Mouse (Mus musculus) liver, postnatal 0 days (tissue): Measurements from ENCODE around the gene Ier2. TPM values are rescaled to one million over a fixed set of nuclear protein-coding genes. Genes with fewer than 3 reads are reported as not detected.
"Not testable (repeated sequence)": the region's sequence is repeated elsewhere in the genome, so short reads cannot be mapped to it uniquely, and the experiment has no call there.

Source experiments
- ATAC-seq: fragments of 200-750 bp; cut with Nextera tagmentation; 2 replicates; pipeline ENCODE4 v1.8.0; 2017; ENCODE audit warnings: mild to moderate bottlenecking, moderate library complexity
- DNase-seq: peaks from one replicate; pipeline ENCODE4 v3.0.0-alpha.2; 2016
- H3K27ac ChIP-seq: fragments of 300-500 bp; sonication (generic); 2 replicates; pipeline ENCODE4 v1.5.1; 2014; ENCODE audit warnings: antibody characterized with exemption, moderate library complexity, mild to moderate bottlenecking, low read depth
- H3K27me3 ChIP-seq: fragments of 300-500 bp; sonication (generic); 2 replicates; pipeline ENCODE4 v1.6.1; 2014; ENCODE audit warnings: low read length, control low read depth, mixed read lengths; ENCODE audit not compliant: insufficient read depth
- H3K36me3 ChIP-seq: fragments of 300-500 bp; sonication (generic); replicated peaks from 2 replicates; pipeline ENCODE4 v1.6.1; 2014; ENCODE audit warnings: mild to moderate bottlenecking, control low read depth, low read length, moderate library complexity, mixed read lengths; ENCODE audit not compliant: insufficient read depth
- H3K4me1 ChIP-seq: fragments of 300-500 bp; sonication (generic); 2 replicates; pipeline ENCODE4 v1.6.1; 2014; ENCODE audit warnings: antibody characterized with exemption, mild to moderate bottlenecking, control low read depth; ENCODE audit not compliant: insufficient read depth
- H3K4me2 ChIP-seq: fragments of 300-500 bp; sonication (generic); 2 replicates; pipeline ENCODE4 v1.6.1; 2014; ENCODE audit warnings: low read depth, mild to moderate bottlenecking, low read length, moderate library complexity, mixed read lengths
- H3K4me3 ChIP-seq: fragments of 300-500 bp; sonication (generic); 2 replicates; pipeline ENCODE4 v1.5.1; 2014; ENCODE audit warnings: low read depth, low read length
- H3K9ac ChIP-seq: fragments of 300-500 bp; sonication (generic); replicated peaks from 2 replicates; pipeline ENCODE4 v1.6.1; 2014; ENCODE audit warnings: mild to moderate bottlenecking, moderate library complexity
- H3K9me3 ChIP-seq: fragments of 300-500 bp; sonication (generic); 2 replicates; pipeline ENCODE4 v1.6.1; 2016; ENCODE audit warnings: mild to moderate bottlenecking, control low read depth, low read length, mixed read lengths
- CTCF ChIP-seq: sonication (generic); IDR thresholded peaks from 2 replicates; pipeline ENCODE4 v1.5.1; 2016; ENCODE audit warnings: antibody characterized with exemption, low read depth
- EP300 ChIP-seq: IDR thresholded peaks from 2 replicates; pipeline ENCODE4 v1.6.1; 2016; ENCODE audit warnings: antibody characterized with exemption, low read depth, mild to moderate bottlenecking
- WGBS: fragments of 180-500 bp; shearing (Covaris S2); extraction: QIAGEN DNeasy Blood & Tissue Kit; methylation state at CpG from one replicate; pipeline ENCODE4 v1.1.7; 2014; ENCODE audit not compliant: insufficient replicate concordance; 5-methylcytosine and 5-hydroxymethylcytosine counted together
- polyA plus RNA-seq: library from polyadenylated mRNA; unstranded; fragments of >200 nt; fragmentation: Nextera tagmentation; extraction: Ambion mirVana; gene quantifications from 2 replicates; pipeline ENCODE4 v1.2.1, GENCODE M21; 2015

Ier2 gene
- polyA plus RNA-seq, 1 experiment from 2014 or later, result 32.3 TPM

GRCm38 (mm10) chr8:84682257-84682656, 19.6 kb upstream of the Ier2 start:
- Histone ChIP-seq H3K4me1 (peaks cover 17% of the 10 kb centered on the region), H3K9ac (no peak overlapping the region), H3K27me3 (no peaks in the 10 kb centered on the region), H3K9me3 (no peaks in the 10 kb centered on the region), H3K4me2 (no peak overlapping the region), H3K36me3 (0 out of 2 replicates have a peak, but pooled peaks cover 12% of the 10 kb centered on the region), H3K4me3 (no peak overlapping the region), H3K27ac (no peak overlapping the region)
- WGBS, result 64% methylated on average over 2 of the region's 2 CpGs
- no peak for TF ChIP-seq CTCF
- TF ChIP-seq EP300, result no peak
- ATAC-seq, result no peak
- DNase-seq, result no peak

GRCm38 (mm10) chr8:84681476-84681875, 18.8 kb upstream of the Ier2 start:
- ATAC-seq (no peak), DNase-seq (no peak)
- H3K4me3 ChIP-seq, result no peak overlapping the region
- TF ChIP-seq EP300, result no peak
- TF ChIP-seq CTCF, result no peak
- 0 out of 2 replicates have a peak, but pooled peaks cover 12% of the 10 kb centered on the region for H3K36me3 ChIP-seq
- WGBS, result 80% methylated on average over 2 of the region's 2 CpGs
- peaks cover 12% of the 10 kb centered on the region for H3K4me1 ChIP-seq
- no peak overlapping the region for H3K4me2 ChIP-seq
- no peak overlapping the region for H3K9ac ChIP-seq
- H3K27me3 ChIP-seq, result no peaks in the 10 kb centered on the region
- no peak overlapping the region for H3K27ac ChIP-seq
- no peaks in the 10 kb centered on the region for H3K9me3 ChIP-seq

GRCm38 (mm10) chr8:84677305-84677704, 14.7 kb upstream of the Ier2 start:
- WGBS, result 84% methylated on average over 5 of the region's 5 CpGs
- H3K36me3 ChIP-seq, result peaks cover 35% of the 10 kb centered on the region
- no peaks in the 10 kb centered on the region for H3K4me1 ChIP-seq
- H3K9ac ChIP-seq, result no peak overlapping the region
- H3K9me3 ChIP-seq, result no peaks in the 10 kb centered on the region
- no peak for ATAC-seq
- no peak overlapping the region for H3K4me2 ChIP-seq
- H3K4me3 ChIP-seq, result no peak overlapping the region
- no peak overlapping the region for H3K27ac ChIP-seq
- H3K27me3 ChIP-seq, result no peaks in the 10 kb centered on the region
- DNase-seq, result no peak
- no peak for TF ChIP-seq CTCF
- no peak for TF ChIP-seq EP300

- not testable (repeated sequence) for H3K9me3 ChIP-seq, H3K9ac ChIP-seq, H3K4me2 ChIP-seq, H3K27me3 ChIP-seq, H3K4me3 ChIP-seq, DNase-seq
- ATAC-seq, result peak; percentile 81
- Histone ChIP-seq H3K27ac (peak overlapping the region; percentile 57), H3K4me1 (peaks cover 13% of the 10 kb centered on the region), H3K36me3 (peaks cover 18% of the 10 kb centered on the region)
- WGBS, result 71% methylated on average over 5 of the region's 5 CpGs
Measured at GRCm38 (mm10) chr8:84670295-84671006, 7.8 kb upstream of the Ier2 start.

GRCm38 (mm10) chr8:84668731-84669485, 6.3 kb upstream of the Ier2 start:
- Histone ChIP-seq H3K27ac (no peak overlapping the region), H3K27me3 (no peaks in the 10 kb centered on the region), H3K9me3 (no peaks in the 10 kb centered on the region), H3K4me1 (peaks cover 15% of the 10 kb centered on the region), H3K9ac (no peak overlapping the region), H3K4me2 (no peak overlapping the region), H3K4me3 (no peak overlapping the region), H3K36me3 (peaks cover 8% of the 10 kb centered on the region)
- WGBS, result 68% methylated on average over 6 of the region's 6 CpGs
- no peak for TF ChIP-seq CTCF
- no peak for TF ChIP-seq EP300
- DNase-seq (no peak), ATAC-seq (no peak)

GRCm38 (mm10) chr8:84668081-84668480, 5.4 kb upstream of the Ier2 start:
- H3K4me3 ChIP-seq, result no peak overlapping the region
- DNase-seq, result no peak
- H3K4me2 ChIP-seq, result no peak overlapping the region
- H3K27ac ChIP-seq, result no peak overlapping the region
- no peak overlapping the region for H3K9ac ChIP-seq
- 63% methylated on average over 1 of the region's 1 CpGs for WGBS
- peaks cover 4% of the 10 kb centered on the region for H3K36me3 ChIP-seq
- peaks cover 19% of the 10 kb centered on the region for H3K4me1 ChIP-seq
- H3K9me3 ChIP-seq, result no peaks in the 10 kb centered on the region
- H3K27me3 ChIP-seq, result no peaks in the 10 kb centered on the region
- TF ChIP-seq CTCF, result no peak
- no peak for TF ChIP-seq EP300
- ATAC-seq, result no peak
